ENCODE assay signal across 16 mouse cellular contexts in genomic region chr12:48083377-48083776, GRCm38 (mm10).
"Had no signal": no experiment of that assay in that cellular context is flagged by ENCODE, and none has a peak within 500 bp of the region (broad histone marks: within the 10 kb centered on the region; RNA-seq: fewer than 3 reads in every experiment).

No protein-coding gene starts in this region.

- H3K4me1 ChIP-seq: neural tube, embryonic 13.5 days; neural tube, embryonic 15.5 days; stomach, embryonic 15.5 days had no signal

- H3K36me3 ChIP-seq: neural tube, embryonic 13.5 days; neural tube, embryonic 15.5 days; stomach, embryonic 15.5 days had no signal

- DNase-seq: retina, postnatal 1 day; right cerebral cortex, adult 18-20 months; right cerebral cortex, postnatal 14 days; right cerebral cortex, postnatal 25 days; right cerebral cortex, postnatal 4 days; spleen, adult 18-20 months; thymus, adult 18-20 months; thymus, adult 2 months; thymus, postnatal 14 days; thymus, postnatal 25 days; thymus, postnatal 36 days; thymus, postnatal 4 days had no signal

- H3K4me3 ChIP-seq: neural tube, embryonic 13.5 days; neural tube, embryonic 15.5 days; stomach, embryonic 15.5 days had no signal

- H3K9ac ChIP-seq: neural tube, embryonic 13.5 days; neural tube, embryonic 15.5 days; stomach, embryonic 15.5 days had no signal

- H3K27me3 ChIP-seq: neural tube, embryonic 13.5 days; neural tube, embryonic 15.5 days; stomach, embryonic 15.5 days had no signal

- H3K9me3 ChIP-seq: neural tube, embryonic 13.5 days; neural tube, embryonic 15.5 days; stomach, embryonic 15.5 days had no signal

- H3K27ac ChIP-seq: neural tube, embryonic 13.5 days; neural tube, embryonic 15.5 days; stomach, embryonic 15.5 days; stomach, postnatal 0 days had no signal
